ENCODE assay signal across 12 mouse cellular contexts in genomic region chr2:28597733-28598547, GRCm38 (mm10). TPM values are rescaled to one million over a fixed set of nuclear protein-coding genes. Genes with fewer than 3 reads are reported as not detected.
DNase-seq lines count a peak whose midpoint lies in the region; ATAC-seq and TF ChIP-seq lines count a peak whose summit lies in the region.
"Had no signal": no experiment of that assay in that cellular context is flagged by ENCODE, and none has a peak within 500 bp of the region (broad histone marks: within the 10 kb centered on the region; RNA-seq: fewer than 3 reads in every experiment).

No protein-coding gene starts in this region.

- 0 out of 2 replicates have a peak, but pooled peaks have one; percentile 53 for ATAC-seq in heart, embryonic 15.5 days (replicated peaks; ENCODE audit: insufficient number of reproducible peaks, insufficient read depth, low FRiP score, low read depth)
- ATAC-seq in stomach, embryonic 14.5 days (ENCODE audit: insufficient number of reproducible peaks, insufficient read depth, low FRiP score, low read depth): peak; percentile 57; the same call in 1 of the 2 replicates
- ATAC-seq in stomach, postnatal 0 days (ENCODE audit: low FRiP score, low TSS enrichment): no peak
- ATAC-seq: CD4-positive, CD25-positive, alpha-beta regulatory T cell, adult 4 months had no signal

- peaks cover 25% of the 10 kb centered on the region for H3K4me1 ChIP-seq in heart, embryonic 15.5 days (replicated peaks)
- peaks cover 17% of the 10 kb centered on the region for H3K4me1 ChIP-seq in stomach, embryonic 14.5 days (ENCODE audit: control insufficient read depth, insufficient read depth, low read length)
- H3K4me1 ChIP-seq in stomach, postnatal 0 days (replicated peaks; ENCODE audit: control insufficient read depth, insufficient read depth): no peaks in the 10 kb centered on the region

- H3K9ac ChIP-seq in heart, embryonic 15.5 days: no peak overlapping the region; the same call in 1 of the 2 replicates
- H3K9ac ChIP-seq in stomach, embryonic 14.5 days (replicated peaks; ENCODE audit: low read depth, low read length): no peak overlapping the region
- H3K9ac ChIP-seq in stomach, postnatal 0 days (ENCODE audit: low read length): no peak overlapping the region

- no peak for DNase-seq in heart, adult 11 months
- DNase-seq in stomach, postnatal 0 days (ENCODE audit: low spot score): no peak
- peak; percentile 87 for DNase-seq in liver
- DNase-seq in yolk sac, embryonic 10.5 days (ENCODE audit: low spot score): peak; percentile 54
- DNase-seq in cerebellum, adult 9-11 months: no peak
- no peak for DNase-seq in left cerebral cortex, adult 8-10 months (ENCODE audit: low spot score in 2 of 2)
- DNase-seq: cerebellum, postnatal 25 days; right cerebral cortex, postnatal 25 days had no signal

- H3K9me3 ChIP-seq in heart, embryonic 15.5 days (replicated peaks): no peaks in the 10 kb centered on the region
- no peaks in the 10 kb centered on the region for H3K9me3 ChIP-seq in stomach, embryonic 14.5 days (ENCODE audit: control insufficient read depth, low read depth, low read length)
- no peaks in the 10 kb centered on the region for H3K9me3 ChIP-seq in stomach, postnatal 0 days (ENCODE audit: control insufficient read depth, low read length)

- H3K27ac ChIP-seq in heart, embryonic 15.5 days: no peak overlapping the region
- no peak overlapping the region for H3K27ac ChIP-seq in stomach, embryonic 14.5 days (ENCODE audit: low read length)
- H3K27ac ChIP-seq in stomach, postnatal 0 days (replicated peaks): no peak overlapping the region

- TF ChIP-seq CTCF in stomach, postnatal 0 days (IDR thresholded peaks at IDR 0.05; ENCODE audit: low read depth): no peak

- H3K4me3 ChIP-seq in heart, embryonic 15.5 days: no peak overlapping the region
- no peak overlapping the region for H3K4me3 ChIP-seq in stomach, embryonic 14.5 days (ENCODE audit: low read depth, low read length)
- no peak overlapping the region for H3K4me3 ChIP-seq in stomach, postnatal 0 days (ENCODE audit: low read depth, low read length)

- no peaks in the 10 kb centered on the region for H3K36me3 ChIP-seq in heart, embryonic 15.5 days
- no peaks in the 10 kb centered on the region for H3K36me3 ChIP-seq in stomach, embryonic 14.5 days (ENCODE audit: control insufficient read depth, insufficient read depth, low read length)
- H3K36me3 ChIP-seq in stomach, postnatal 0 days (ENCODE audit: control insufficient read depth, insufficient read depth, low read length): no peaks in the 10 kb centered on the region

- H3K4me2 ChIP-seq in heart, embryonic 15.5 days: no peak overlapping the region
- no peak overlapping the region for H3K4me2 ChIP-seq in stomach, embryonic 14.5 days (replicated peaks; ENCODE audit: low read depth, low read length)
- H3K4me2 ChIP-seq in stomach, postnatal 0 days (replicated peaks; ENCODE audit: low read depth): no peak overlapping the region

- 68% methylated on average over 7 of the region's 7 CpGs for WGBS in heart, embryonic 15.5 days
- WGBS in stomach, embryonic 14.5 days: 70% methylated on average over 7 of the region's 7 CpGs
- WGBS in stomach, postnatal 0 days: 66% methylated on average over 7 of the region's 7 CpGs

- peaks cover 4% of the 10 kb centered on the region; the same call in 1 of the 2 replicates for H3K27me3 ChIP-seq in heart, embryonic 15.5 days
- no peaks in the 10 kb centered on the region for H3K27me3 ChIP-seq in stomach, embryonic 14.5 days (ENCODE audit: control insufficient read depth, insufficient read depth, low read length)
- H3K27me3 ChIP-seq in stomach, postnatal 0 days (ENCODE audit: control insufficient read depth, insufficient read depth, low read length): no peaks in the 10 kb centered on the region

- no peak for TF ChIP-seq EP300 in stomach, postnatal 0 days (optimal IDR thresholded peaks at IDR 0.05)

RNA-seq across cellular contexts. Expression of gene Gtf3c5, which starts 14.4 kb away (rescaled TPM):
- 24.0 and 27.8 TPM in 2 replicates for polyA plus RNA-seq in heart, embryonic 15.5 days (2015; fragmentation: Nextera tagmentation; extraction: Ambion mirVana)
- polyA plus RNA-seq in stomach, embryonic 14.5 days (2014; fragmentation: Nextera tagmentation; extraction: Ambion mirVana): 29.0 and 30.5 TPM in 2 replicates
- 13.1 and 14.0 TPM in 2 replicates for polyA plus RNA-seq in stomach, postnatal 0 days (2015; fragmentation: Nextera tagmentation; extraction: Ambion mirVana)
- total RNA-seq in left cerebral cortex, adult 8-10 months (2022): 10 to 100 TPM; 18.0 to 19.4 (median 19.2) TPM

RNA-seq across cellular contexts. Expression of gene Gfi1b, which starts 23.8 kb away (rescaled TPM):
- 0.25 and 1.5 TPM in 2 replicates for polyA plus RNA-seq in heart, embryonic 15.5 days (2015; fragmentation: Nextera tagmentation; extraction: Ambion mirVana)
- polyA plus RNA-seq in stomach, embryonic 14.5 days (2014; fragmentation: Nextera tagmentation; extraction: Ambion mirVana): 0.55 and 0.56 TPM in 2 replicates
- polyA plus RNA-seq in stomach, postnatal 0 days (2015; fragmentation: Nextera tagmentation; extraction: Ambion mirVana): 0.07 and 0.40 TPM in 2 replicates
- total RNA-seq in left cerebral cortex, adult 8-10 months (2022): not detected
- total RNA-seq: left cerebral cortex, postnatal 14 days had no signal
- polyA plus RNA-seq: CD4-positive, CD25-positive, alpha-beta regulatory T cell, adult 4 months had no signal

RNA-seq across cellular contexts. Expression of gene Cel, which starts 34.7 kb away (rescaled TPM):
- 0.25 TPM in 1 of 2 replicates, not detected in the other for polyA plus RNA-seq in heart, embryonic 15.5 days (2015; fragmentation: Nextera tagmentation; extraction: Ambion mirVana)
- 28.9 TPM in 1 of 2 replicates, not detected in the other for polyA plus RNA-seq in stomach, embryonic 14.5 days (2014; fragmentation: Nextera tagmentation; extraction: Ambion mirVana)
- polyA plus RNA-seq in stomach, postnatal 0 days (2015; fragmentation: Nextera tagmentation; extraction: Ambion mirVana): 2.0 and 3.3 TPM in 2 replicates
- not detected for total RNA-seq in left cerebral cortex, adult 8-10 months (2022)
- total RNA-seq: left cerebral cortex, postnatal 14 days had no signal
- polyA plus RNA-seq: CD4-positive, CD25-positive, alpha-beta regulatory T cell, adult 4 months had no signal

RNA-seq across cellular contexts. Expression of gene Tsc1, which starts 43.1 kb away (rescaled TPM):
- polyA plus RNA-seq in heart, embryonic 15.5 days (2015; fragmentation: Nextera tagmentation; extraction: Ambion mirVana): 11.1 and 18.0 TPM in 2 replicates
- 20.5 and 22.7 TPM in 2 replicates for polyA plus RNA-seq in stomach, embryonic 14.5 days (2014; fragmentation: Nextera tagmentation; extraction: Ambion mirVana)
- 4.9 and 5.1 TPM in 2 replicates for polyA plus RNA-seq in stomach, postnatal 0 days (2015; fragmentation: Nextera tagmentation; extraction: Ambion mirVana)
- 10 to 100 TPM; 54.1 to 61.6 (median 57.4) TPM for total RNA-seq in left cerebral cortex, adult 8-10 months (2022)

Comparison
In these comparisons a context has a peak if more than half of its experiments do, and no peak if none do; other contexts are left out.
1. DNase-seq: peak in liver (single experiment) and yolk sac, embryonic 10.5 days (single experiment); none in heart, adult 11 months (single experiment), stomach, postnatal 0 days (single experiment), cerebellum, adult 9-11 months (single experiment) and left cerebral cortex, adult 8-10 months (0 of 2).